Mouse (Mus musculus) heart, adult 8-10 months (tissue): ENCODE measurements around the gene Dclre1a. TPM values are rescaled to one million over a fixed set of nuclear protein-coding genes. Genes with fewer than 3 reads are reported as not detected.
A peak's percentile ranks its signal among the peaks of the same experiment; 100 is the strongest.
"Not testable (repeated sequence)": the region's sequence is repeated elsewhere in the genome, so short reads cannot be mapped to it uniquely, and the experiment has no call there.

Source experiments
- DNase-seq: peaks from one replicate; pipeline ENCODE4 v3.0.0; 2022; ENCODE audit warnings: low spot score
- total RNA-seq, 4 experiments: library from RNA; stranded (reverse); gene quantifications; 2 replicates each; pipeline ENCODE4 v1.2.4; 2022

Gene Dclre1a
- total RNA-seq, 4 experiments from 2014 or later = 7.4 to 12.5 (median 10.6) TPM

- DNase-seq = peak; percentile 88
Measured at GRCm38 (mm10) chr19:56548230-56549032, 409 bp upstream of the Dclre1a start, which contains the start of gene Nhlrc2. Gene Nhlrc2, plus strand, starts transcription at chr19:56548261.

GRCm38 (mm10) chr19:56546031-56546430 is 2.0 kb downstream of the Dclre1a start:
- DNase-seq = no peak

- DNase-seq = peak; percentile 40
Measured at GRCm38 (mm10) chr19:56544681-56545388, 3.2 kb downstream of the Dclre1a start.

- no peak for DNase-seq
Measured at GRCm38 (mm10) chr19:56543320-56543719, 4.7 kb downstream of the Dclre1a start.

GRCm38 (mm10) chr19:56535765-56536164 is 12.3 kb downstream of the Dclre1a start:
- no peak for DNase-seq

- peak; percentile 21 for DNase-seq
Measured at GRCm38 (mm10) chr19:56535064-56535463, 13.0 kb downstream of the Dclre1a start.

GRCm38 (mm10) chr19:56534337-56534736 is 13.7 kb downstream of the Dclre1a start:
- no peak for DNase-seq

- peak; percentile 25 for DNase-seq
Measured at GRCm38 (mm10) chr19:56533291-56534071, 14.5 kb downstream of the Dclre1a start.

- no peak for DNase-seq
Measured at GRCm38 (mm10) chr19:56531251-56531650, 16.8 kb downstream of the Dclre1a start.

- DNase-seq = not testable (repeated sequence)
Measured at GRCm38 (mm10) chr19:56530529-56530928, 17.5 kb downstream of the Dclre1a start.

GRCm38 (mm10) chr19:56519408-56519807 is 28.6 kb downstream of the Dclre1a start:
- DNase-seq = not testable (repeated sequence)

- DNase-seq = not testable (repeated sequence)
Measured at GRCm38 (mm10) chr19:56513527-56513926, 34.5 kb downstream of the Dclre1a start.

- DNase-seq = not testable (repeated sequence)
Measured at GRCm38 (mm10) chr19:56511207-56511606, 36.8 kb downstream of the Dclre1a start.

- DNase-seq = not testable (repeated sequence)
Measured at GRCm38 (mm10) chr19:56503525-56503924, 44.5 kb downstream of the Dclre1a start.

- DNase-seq = not testable (repeated sequence)
Measured at GRCm38 (mm10) chr19:56503069-56503468, 45.0 kb downstream of the Dclre1a start.

GRCm38 (mm10) chr19:56494157-56494556 is 53.9 kb downstream of the Dclre1a start:
- not testable (repeated sequence) for DNase-seq

GRCm38 (mm10) chr19:56489601-56490000 is 58.4 kb downstream of the Dclre1a start:
- DNase-seq = no peak

GRCm38 (mm10) chr19:56487339-56487738 is 60.7 kb downstream of the Dclre1a start:
- DNase-seq = no peak

- DNase-seq = no peak
Measured at GRCm38 (mm10) chr19:56486926-56487325, 61.1 kb downstream of the Dclre1a start.

GRCm38 (mm10) chr19:56485376-56486271 is 62.4 kb downstream of the Dclre1a start:
- DNase-seq = peak; percentile 48
